Mouse (Mus musculus): ENCODE data around the gene Aldh3b3. TPM values are rescaled to one million over a fixed set of nuclear protein-coding genes. Genes with fewer than 3 reads are reported as not detected.
A peak's percentile ranks its signal among the peaks of the same experiment; 100 is the strongest.
"Not testable (repeated sequence)": the region's sequence is repeated elsewhere in the genome, so short reads cannot be mapped to it uniquely, and the experiment has no call there.

The Aldh3b3 gene
- total RNA-seq, 2 experiments from 2014 or later: not detected

DNA sequence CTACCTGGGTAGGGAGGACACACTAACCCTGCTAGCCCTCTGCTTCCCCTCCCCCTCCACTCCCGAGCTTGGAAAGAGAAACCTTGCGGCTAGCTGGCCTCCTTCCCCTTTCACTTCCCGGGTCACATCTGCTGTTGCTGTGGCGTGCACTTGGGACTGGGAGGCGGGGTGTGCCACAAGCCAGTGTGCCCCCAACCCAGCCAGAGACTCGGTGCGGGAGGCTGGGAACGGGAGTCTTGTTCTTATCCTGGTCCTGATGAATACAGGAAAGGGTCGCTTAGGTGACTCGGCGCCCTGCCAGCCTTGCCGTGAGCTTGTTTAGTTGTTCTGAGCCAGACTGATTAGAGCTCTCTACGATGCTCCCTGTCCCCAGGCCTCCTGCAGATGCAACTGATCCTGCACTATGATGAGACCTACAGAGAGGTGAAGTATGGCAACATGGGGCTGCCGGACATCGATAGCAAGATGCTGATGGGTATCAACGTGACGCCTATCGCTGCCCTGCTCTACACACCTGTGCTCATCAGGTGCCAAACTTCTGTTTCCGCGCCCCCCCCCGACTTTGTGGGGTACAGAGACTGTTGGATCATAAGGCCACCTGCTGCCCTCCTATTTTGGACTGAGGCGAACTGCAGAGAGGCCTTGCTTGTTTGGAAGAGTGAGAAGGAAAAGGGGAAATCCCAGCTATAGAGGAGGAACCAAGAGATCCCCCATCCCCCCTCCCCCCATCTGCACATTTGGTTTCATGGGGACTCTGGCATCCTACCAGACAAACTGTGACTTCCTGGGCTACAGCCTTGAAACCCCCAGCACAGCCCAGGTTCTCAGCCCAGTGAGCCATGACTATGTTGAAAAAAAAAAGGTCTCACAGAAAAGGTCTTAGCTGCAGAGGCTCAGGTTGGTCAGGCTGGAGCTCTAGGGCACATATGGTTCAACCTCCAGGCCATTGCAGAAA is 22.3 kb upstream of the Aldh3b3 start:
- DNase-seq: peak; percentile 61

GRCm38 (mm10) chr19:3942315-3942714 is 16.1 kb upstream of the Aldh3b3 start:
- DNase-seq: no peak

DNA sequence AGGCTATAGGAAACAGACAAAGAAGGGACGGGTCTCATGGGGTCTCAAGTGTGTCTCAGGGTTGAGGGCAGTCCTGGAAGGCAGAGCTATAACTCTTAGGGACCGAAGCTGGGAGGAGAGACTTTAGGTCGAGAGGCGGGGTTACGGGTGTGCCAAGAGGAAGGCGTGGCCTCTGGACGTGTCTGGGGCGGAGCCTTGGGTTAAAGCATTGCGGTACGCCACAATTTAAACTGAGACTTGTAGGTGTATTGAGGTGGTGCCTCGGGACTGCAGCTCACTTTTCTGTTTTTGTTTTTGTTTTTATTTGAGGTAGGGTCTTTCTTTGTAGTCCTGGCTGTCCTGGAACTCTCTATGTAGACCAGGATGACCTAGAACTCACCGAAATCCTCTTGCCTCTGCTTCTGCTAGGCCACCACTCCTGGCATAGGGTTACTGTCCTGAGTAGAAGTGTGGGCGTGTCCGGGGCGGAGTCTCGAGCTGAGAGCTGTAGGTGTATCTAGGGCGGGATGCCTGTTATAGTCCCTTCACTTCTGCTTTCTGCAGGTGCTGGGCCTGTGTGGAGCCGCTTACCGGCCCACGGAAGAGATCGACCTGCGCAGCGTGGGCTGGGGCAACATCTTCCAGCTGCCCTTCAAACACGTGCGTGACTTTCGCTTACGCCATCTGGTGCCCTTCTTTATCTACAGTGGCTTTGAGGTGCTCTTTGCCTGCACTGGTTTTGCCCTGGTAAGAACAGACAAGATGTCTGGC is 15.3 kb upstream of the Aldh3b3 start:
- DNase-seq: no peak

GRCm38 (mm10) chr19:3945872-3946564 is 12.4 kb upstream of the Aldh3b3 start:
- no peak for DNase-seq

GRCm38 (mm10) chr19:3946715-3947114 is 11.7 kb upstream of the Aldh3b3 start:
- DNase-seq: peak; percentile 69

- no peak for DNase-seq
Measured at GRCm38 (mm10) chr19:3947813-3948212, 10.6 kb upstream of the Aldh3b3 start.

DNA sequence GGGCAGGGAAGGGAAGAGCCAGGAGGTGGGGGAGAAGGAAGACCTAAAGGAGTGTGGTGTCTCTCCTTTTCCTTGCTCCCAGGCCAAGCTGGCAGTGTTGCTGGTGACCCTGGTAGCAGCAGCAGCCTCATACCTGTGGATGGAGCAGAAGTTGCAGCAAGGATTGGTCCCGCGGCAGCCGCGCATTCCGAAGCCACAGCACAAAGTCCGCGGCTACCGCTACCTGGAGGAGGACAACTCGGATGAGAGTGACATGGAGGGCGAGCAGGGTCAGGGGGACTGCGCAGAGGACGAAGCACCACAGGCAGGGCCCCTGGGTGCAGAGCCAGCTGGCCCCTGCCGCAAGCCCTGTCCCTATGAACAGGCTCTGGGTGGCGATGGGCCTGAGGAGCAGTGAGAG is 9.9 kb upstream of the Aldh3b3 start:
- no peak for DNase-seq

DNA sequence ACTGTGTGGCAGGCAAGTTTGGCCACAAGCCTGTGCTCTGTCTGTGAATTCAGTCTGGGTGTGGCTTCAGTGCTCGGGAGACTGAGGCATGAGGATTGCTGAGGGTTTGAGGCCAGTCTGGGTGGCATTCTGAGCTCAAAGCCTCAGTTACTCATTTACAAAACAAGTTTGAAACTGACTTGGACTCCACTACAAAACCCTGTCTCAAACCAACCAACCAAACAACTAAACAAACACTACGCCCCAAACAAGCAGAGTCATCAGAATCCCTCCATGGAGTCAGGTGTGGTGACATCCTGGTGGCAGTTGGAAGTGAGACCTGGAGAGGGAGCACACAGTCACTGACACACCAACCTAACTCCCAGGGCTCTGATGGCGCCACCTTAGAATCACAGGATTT is 8.1 kb upstream of the Aldh3b3 start:
- no peak for DNase-seq

DNA sequence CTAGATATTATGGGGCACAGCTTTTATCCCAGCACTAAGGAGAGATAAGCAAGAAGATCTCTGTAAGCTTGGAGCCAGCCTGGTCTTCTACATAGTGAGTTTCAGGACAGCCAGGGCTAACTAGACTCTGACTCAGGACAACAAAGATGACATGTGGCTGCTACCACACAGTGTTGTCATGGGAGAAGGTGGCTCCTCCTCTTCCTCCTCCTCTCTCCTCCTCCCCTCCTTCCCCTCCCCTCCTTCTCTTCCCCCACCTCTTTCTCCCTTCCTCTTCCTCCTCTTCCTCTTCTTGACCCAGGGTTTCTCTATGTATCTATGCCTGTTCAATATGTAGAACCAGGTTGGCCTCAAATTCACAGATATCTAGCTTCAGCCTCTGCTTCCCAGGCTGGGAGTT is 7.0 kb upstream of the Aldh3b3 start:
- DNase-seq: no peak

- DNase-seq: no peak
Measured at GRCm38 (mm10) chr19:3952099-3952498, 6.3 kb upstream of the Aldh3b3 start.

GRCm38 (mm10) chr19:3955033-3955432 is 3.4 kb upstream of the Aldh3b3 start:
- DNase-seq: no peak

- no peak for DNase-seq
Measured at GRCm38 (mm10) chr19:3955804-3956203, 2.6 kb upstream of the Aldh3b3 start.

DNA sequence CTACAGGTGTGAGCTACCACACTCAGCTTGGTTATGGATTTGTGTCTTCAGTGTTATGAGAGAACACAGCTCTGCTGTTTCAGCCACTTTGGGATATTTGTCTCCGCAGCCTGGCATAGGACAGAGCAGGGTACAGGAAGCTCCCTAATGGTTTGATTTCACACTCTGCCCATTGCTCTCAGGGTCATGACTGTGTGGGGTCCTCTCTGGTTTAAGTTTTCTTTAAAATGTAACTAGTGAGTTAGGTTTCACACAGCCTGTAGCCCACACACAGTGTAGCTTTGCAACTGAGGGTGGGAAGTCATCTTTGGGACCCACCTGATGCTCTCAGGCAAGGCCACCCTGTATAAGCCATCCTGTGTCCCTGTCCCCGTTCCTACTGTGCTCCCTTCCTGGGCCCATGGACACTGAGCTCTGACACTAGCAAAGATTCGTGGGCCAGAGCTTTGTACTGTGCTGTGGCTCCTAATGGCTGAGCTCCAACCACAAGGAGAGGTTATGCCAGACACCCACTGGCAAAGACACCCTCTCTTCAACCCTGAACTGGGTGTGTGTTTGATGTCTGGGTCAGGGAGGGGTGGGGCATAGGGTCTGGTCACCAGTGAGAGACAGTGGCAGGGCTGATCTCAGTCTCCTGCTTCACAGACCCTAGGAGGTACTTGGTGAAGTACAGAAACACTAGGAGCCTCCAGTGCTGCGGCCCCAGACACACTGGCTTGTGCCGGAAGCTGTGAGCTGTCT is 979 bp upstream of the Aldh3b3 start:
- not testable (repeated sequence) for DNase-seq

DNA sequence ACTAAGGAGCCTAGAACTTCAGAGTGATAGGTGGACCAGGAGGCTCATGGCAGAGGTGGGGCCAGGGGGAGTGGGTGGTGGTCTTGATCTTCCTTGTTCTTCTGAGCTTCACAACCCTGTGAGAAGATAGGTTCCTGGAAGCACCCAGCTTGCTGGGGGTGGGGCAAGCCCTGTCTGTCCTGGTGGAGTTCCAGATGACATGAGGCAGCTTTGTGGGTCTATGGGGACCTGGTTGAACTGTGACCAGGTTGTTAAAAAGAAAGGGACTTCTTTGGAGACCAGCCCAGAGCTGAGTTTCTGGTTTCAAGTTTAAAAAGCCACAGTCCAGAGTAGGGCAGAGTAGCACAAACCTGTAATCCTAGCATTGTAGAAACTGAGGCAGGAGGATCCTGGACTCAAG is 585 bp downstream of the Aldh3b3 start:
- no peak for DNase-seq

DNA sequence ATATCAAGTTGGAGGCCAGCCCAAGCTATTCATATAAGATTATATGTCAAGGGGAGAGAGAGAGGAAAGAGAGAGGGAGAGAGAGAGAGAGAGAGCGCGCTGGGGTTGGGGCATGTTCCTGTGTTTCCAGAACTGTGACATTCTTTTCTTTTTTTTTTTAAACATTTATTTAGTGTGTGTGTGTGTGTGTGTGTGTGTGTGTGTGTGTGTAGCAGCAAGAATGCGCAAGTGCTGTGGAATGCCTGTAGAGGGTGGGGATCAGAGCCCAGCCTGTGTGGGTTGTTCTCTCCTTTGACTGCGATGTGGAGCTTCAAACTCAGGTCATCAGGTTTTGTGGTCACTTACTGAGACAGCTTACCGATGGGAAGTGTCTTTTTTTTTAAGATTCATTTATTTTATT is 1.8 kb downstream of the Aldh3b3 start:
- DNase-seq: no peak

- DNase-seq: not testable (repeated sequence)
Measured at GRCm38 (mm10) chr19:3961805-3962204, 3.4 kb downstream of the Aldh3b3 start.

DNA sequence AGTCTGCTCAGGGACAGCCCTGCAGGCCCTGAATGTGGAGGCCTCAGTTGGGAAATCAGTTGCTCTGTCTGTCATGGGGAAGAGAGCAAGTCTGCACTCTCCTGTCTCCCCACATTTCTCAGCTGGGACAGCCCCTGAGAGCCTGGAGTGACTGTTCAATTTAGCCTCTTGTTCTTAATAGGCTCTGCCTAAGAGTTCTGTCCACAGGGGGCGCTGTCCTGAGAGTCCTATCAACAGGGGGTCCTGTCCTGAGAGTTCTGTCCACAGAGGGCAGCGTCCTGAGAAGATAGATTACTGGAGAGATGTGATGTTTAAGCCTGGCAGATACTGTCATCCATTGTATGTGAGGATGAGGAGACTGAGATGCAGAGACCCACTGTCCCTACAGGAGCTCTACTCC is 4.0 kb downstream of the Aldh3b3 start:
- peak; percentile 52 for DNase-seq

GRCm38 (mm10) chr19:3964030-3964429 is 5.6 kb downstream of the Aldh3b3 start:
- DNase-seq: no peak

- no peak for DNase-seq
Measured at GRCm38 (mm10) chr19:3966330-3967075, 8.1 kb downstream of the Aldh3b3 start.

- no peak for DNase-seq
Measured at GRCm38 (mm10) chr19:3967258-3967657, 8.8 kb downstream of the Aldh3b3 start.

- DNase-seq: no peak
Measured at GRCm38 (mm10) chr19:3972229-3972628, 13.8 kb downstream of the Aldh3b3 start, which contains the start of gene Aldh3b2. Gene Aldh3b2 (plus strand): TSS chr19:3972328.

All from gastrocnemius, postnatal 10 days (tissue).